Mouse (Mus musculus) testis, postnatal 14 days (tissue): ENCODE measurements around the gene Ap3b2.

Experiments
- DNase-seq: peaks from one replicate; pipeline ENCODE4 v3.0.0; 2021; ENCODE audit warnings: low spot score

Ap3b2 gene

DNA sequence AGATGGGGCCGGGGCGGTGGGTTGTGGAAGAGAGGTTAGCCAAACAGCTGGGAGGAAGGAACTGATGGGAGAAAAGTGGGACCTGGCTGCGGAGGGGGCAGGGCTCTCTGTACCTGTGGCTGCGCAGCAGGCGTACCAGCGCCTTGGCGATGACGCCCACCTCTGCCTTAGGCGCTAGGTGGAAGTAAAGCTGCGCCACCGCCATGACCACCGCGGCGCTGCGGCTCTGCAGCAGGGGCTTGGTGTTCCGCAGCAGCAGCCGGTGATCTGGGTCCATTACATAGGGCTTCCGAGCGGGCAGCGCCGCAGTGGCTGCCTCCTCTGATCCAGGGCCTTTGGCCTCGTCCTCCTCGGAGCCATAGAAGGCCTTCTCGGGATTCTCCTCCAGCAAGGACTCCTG lies 16.9 kb downstream of the Ap3b2 start:
- no peak for DNase-seq

DNA sequence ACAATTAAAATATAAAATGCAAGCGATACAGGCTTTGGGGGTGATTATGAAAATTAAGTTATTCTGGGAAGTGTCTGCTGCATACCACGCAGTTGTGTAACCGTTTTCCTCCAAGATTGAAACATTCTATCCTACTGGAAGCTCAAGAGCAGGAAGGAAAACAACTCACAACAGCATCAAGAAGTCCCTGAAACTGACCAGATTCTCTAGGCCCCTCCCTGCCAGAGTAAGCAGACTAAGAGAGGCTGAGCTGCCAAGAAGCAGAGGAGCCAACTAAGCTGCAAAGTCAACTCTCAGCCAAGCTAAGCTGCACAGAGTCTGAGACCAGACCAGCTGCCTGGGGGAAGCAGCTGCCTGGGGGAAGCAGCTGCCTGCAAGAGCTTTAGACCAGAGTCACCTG lies 18.5 kb downstream of the Ap3b2 start:
- no peak for DNase-seq

DNA sequence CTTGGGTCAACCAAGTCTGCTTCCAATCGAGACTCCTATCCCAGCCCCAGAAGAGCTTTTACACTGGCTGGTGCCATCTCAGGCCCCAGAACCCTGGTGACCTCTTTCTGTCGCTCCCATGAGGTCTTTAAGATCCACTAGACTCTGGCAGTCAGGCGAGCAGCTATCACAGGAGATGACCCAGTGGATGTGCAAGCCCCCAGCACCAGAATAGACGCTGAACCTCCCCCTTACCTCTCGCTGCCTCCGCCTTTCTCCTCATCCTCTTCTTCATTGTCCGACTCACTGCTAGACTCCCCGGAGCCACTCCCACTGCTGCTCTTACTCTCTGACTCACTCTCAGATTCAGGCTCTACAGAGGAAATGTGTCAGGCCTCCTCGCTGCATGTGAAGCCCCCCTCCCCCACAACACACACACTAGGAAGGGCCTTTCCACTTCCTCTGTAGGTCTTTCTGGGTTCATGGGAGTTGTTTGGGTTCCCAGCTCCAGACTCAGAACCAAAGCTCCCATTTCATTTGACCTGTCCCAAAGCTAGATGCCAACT lies 28.7 kb downstream of the Ap3b2 start:
- no peak for DNase-seq

DNA sequence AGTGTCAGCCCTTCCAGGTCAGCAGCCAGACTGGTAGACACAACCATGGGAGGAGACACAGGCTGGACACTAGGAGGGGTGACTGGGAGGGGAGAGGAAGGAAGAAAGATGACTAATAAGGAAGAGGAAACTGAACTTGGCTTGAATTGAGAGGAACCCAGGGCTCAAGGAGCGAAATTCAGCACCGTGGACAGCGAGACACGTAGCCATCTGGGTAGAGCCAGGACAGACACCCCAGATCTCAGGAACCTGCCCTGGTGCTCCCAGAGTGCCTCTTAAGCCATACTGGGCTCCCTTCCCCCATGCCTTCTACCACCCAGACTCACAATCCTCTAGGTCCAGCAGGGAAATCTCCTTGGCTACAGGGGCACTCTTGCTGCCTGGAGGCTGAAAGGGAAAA lies 29.6 kb downstream of the Ap3b2 start:
- DNase-seq, result no peak

DNA sequence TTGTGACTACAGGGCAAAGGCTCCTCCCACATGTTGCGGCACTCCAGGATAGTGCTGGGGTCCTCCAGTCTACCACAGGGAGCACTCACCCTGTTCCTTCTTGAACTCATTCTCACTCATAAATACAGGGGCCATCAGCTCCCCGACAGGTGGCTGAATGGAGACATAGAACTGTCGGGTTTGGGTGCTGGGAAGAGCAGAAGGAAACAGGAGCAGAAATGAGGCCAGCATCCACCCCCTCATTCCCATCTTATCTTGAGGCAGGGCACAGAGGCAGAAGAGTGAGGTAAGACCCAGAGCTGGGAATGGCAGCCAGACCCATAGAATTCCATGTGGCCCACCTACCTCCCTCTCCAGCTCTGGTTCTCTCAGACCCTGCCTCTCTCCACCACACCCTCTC lies 30.9 kb downstream of the Ap3b2 start:
- no peak for DNase-seq

DNA sequence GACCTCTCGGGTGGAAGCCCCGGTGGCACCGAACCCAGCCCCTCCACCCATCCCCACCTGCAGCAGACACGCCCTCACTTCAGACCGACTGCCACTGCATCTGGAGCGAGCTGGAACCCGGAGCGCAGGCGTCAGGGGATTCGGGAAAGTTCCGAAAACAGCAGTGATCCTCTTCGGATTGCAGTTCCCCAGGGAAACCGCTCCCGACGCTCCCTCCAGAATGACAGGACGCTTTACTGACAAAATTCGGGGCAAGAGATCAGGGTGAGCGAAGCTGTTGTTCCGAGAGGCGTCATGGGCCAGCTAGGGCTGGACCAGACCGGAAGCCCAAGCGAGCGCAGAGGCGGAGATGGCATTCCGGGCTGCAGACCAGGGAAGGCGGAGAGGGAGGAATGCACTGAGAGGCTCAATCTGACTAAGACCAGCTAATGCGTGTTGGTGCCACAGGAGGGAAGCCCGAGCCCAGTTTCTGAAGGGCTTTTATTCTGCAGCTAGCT lies 38.5 kb downstream of the Ap3b2 start, which contains the start of gene Cpeb1:
Gene Cpeb1, minus strand, starts transcription at position 311 of the 497 bp plus-strand sequence.
- peak; percentile 65 for DNase-seq

DNA sequence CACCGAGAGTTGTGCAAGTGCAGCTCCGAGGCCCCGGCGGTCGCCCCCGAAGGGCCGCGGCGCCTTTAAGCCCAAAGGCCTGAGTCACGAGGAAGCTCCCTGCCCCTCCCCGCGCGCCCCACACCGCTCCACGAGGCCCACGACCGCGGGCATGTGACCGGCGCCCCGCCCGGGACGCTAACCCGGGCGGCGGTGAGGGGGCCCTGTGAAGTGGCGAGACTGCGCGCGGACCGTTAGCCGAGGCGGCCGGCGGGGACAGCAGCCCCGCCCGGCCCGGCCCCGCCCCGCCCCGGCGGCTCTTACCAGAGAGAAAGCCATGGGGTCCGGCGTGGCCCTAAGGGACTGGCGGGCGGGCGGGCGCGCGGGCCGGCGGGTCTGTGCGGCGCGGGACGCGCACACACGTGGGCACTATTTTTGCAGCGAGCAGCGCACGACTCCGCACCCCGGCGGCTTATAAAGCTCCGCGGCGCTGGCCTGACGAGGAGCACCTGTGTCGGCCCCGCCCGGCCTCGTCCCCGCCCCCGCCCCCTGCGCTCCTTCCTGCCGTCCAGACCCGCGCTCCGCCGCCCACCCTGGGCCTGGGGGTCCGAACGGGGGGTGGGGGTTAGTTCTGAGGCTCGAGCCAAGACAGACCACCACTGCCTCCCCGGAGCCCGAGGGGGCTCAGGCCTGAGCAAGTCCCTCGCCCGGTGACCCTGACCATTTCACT lies 39.2 kb downstream of the Ap3b2 start:
- peak; percentile 84 for DNase-seq

DNA sequence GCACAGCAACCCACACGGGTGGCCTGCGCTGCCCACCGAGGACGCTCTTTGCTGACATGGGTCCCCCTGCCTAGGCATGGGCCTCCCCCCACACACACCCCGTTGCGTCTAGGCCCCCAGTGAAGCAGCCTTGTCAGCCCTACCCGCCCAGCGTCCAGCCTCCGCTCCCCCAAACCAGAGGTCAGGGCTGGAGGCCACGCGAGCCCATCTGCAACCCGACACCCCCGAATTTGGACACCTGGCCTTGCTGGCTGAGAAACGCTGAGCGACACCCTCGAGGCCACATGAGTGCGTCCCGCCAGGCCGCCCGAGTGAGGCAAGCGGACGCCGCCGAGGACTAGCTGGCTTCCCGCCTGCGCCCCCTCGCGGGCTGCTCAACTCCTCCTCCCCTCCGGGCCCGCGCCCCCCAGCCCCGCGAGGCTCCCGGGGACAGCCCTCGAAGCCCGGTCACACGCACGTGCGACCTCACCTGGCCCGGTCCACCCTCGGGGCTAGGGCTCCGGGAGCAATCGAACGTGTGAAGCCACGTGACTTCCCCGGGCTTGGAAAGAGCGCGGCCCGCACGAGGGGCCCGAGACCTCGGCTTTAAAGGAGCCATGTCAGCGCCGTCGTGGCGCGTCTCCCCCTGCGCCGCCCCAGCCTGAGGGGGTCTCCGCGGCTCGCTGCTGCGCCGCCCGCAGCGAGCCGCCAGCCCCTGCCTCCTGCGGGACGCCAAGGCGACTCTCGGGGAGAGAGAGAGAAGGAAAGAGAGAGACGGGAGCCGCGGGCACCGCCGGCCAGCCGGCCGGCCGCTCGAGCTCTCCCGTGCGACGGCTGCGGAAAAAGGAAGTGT lies 40.1 kb downstream of the Ap3b2 start:
- DNase-seq, result peak; percentile 87

DNA sequence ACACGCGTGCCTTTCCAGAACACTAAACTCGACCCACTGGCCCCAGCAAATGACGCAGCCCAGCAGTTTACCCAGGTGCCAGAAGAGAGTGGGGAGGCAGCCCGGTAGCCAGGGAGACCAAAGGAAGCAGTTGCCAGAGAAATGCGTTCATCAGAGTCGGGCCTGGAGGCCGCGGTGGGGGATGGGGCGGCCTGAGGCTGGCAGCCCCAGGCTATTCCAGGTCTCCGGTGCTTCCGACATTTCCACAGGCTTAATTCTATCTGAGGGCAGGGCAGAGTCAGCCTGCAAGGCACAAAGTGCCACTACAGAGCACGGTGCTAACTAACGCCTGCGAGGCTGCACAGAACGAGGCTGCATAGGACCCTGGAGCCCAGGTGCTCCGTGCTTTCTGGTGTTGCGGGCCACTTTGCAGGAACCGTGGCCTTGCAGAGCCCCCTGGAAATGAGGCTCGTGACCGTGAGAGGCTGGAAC lies 40.7 kb downstream of the Ap3b2 start:
- peak; percentile 61 for DNase-seq
